Mouse (Mus musculus): ENCODE results near the gene Spag7. TPM values are rescaled to one million over a fixed set of nuclear protein-coding genes. Genes with fewer than 3 reads are reported as not detected.

Spag7 gene
- polyA plus RNA-seq, 1 experiment from 2014 or later, result 107 TPM

- no peak for DNase-seq (ENCODE audit: low spot score)
- Histone ChIP-seq H3K4me1 (ENCODE audit: control insufficient read depth, insufficient read depth, low read length) (no peaks in the 10 kb centered on the region), H3K36me3 (replicated peaks; ENCODE audit: control insufficient read depth, insufficient read depth, low read depth, low read length) (no peaks in the 10 kb centered on the region), H3K9me3 (replicated peaks; ENCODE audit: control insufficient read depth, low read length) (no peaks in the 10 kb centered on the region), H3K27me3 (ENCODE audit: control insufficient read depth, insufficient read depth, low read length) (no peaks in the 10 kb centered on the region), H3K27ac (replicated peaks; ENCODE audit: low read depth, low read length) (no peak overlapping the region), H3K9ac (replicated peaks; ENCODE audit: low read length) (no peak overlapping the region), H3K4me2 (ENCODE audit: low read depth, low read length) (no peak overlapping the region), H3K4me3 (ENCODE audit: low read depth, low read length) (no peak overlapping the region)
- 78% methylated on average over 4 of the region's 4 CpGs for WGBS
- ATAC-seq (replicated peaks; ENCODE audit: insufficient number of reproducible peaks, low FRiP score, low TSS enrichment, low read depth), result no peak
These were observed 42.3 kb downstream of the Spag7 start for GRCm38 (mm10) chr11:70626877-70627276.

GRCm38 (mm10) chr11:70625473-70625872 lies 43.7 kb downstream of the Spag7 start:
- ATAC-seq (replicated peaks; ENCODE audit: insufficient number of reproducible peaks, low FRiP score, low TSS enrichment, low read depth) (no peak), DNase-seq (ENCODE audit: low spot score) (peak; percentile 72)
- no peaks in the 10 kb centered on the region for H3K4me1 ChIP-seq (ENCODE audit: control insufficient read depth, insufficient read depth, low read length)
- 48% methylated on average over 4 of the region's 4 CpGs for WGBS
- no peaks in the 10 kb centered on the region for H3K36me3 ChIP-seq (replicated peaks; ENCODE audit: control insufficient read depth, insufficient read depth, low read depth, low read length)
- no peak overlapping the region for H3K4me2 ChIP-seq (ENCODE audit: low read depth, low read length)
- no peak overlapping the region for H3K4me3 ChIP-seq (ENCODE audit: low read depth, low read length)
- H3K9ac ChIP-seq (replicated peaks; ENCODE audit: low read length), result no peak overlapping the region
- H3K27ac ChIP-seq (replicated peaks; ENCODE audit: low read depth, low read length), result no peak overlapping the region
- no peaks in the 10 kb centered on the region for H3K9me3 ChIP-seq (replicated peaks; ENCODE audit: control insufficient read depth, low read length)
- H3K27me3 ChIP-seq (ENCODE audit: control insufficient read depth, insufficient read depth, low read length), result no peaks in the 10 kb centered on the region

- no peaks in the 10 kb centered on the region for H3K4me1 ChIP-seq (ENCODE audit: control insufficient read depth, insufficient read depth, low read length)
- ATAC-seq (replicated peaks; ENCODE audit: insufficient number of reproducible peaks, low FRiP score, low TSS enrichment, low read depth) (no peak), DNase-seq (ENCODE audit: low spot score) (no peak)
- no peak overlapping the region for H3K9ac ChIP-seq (replicated peaks; ENCODE audit: low read length)
- no peaks in the 10 kb centered on the region for H3K9me3 ChIP-seq (replicated peaks; ENCODE audit: control insufficient read depth, low read length)
- no peak overlapping the region for H3K4me2 ChIP-seq (ENCODE audit: low read depth, low read length)
- H3K27me3 ChIP-seq (ENCODE audit: control insufficient read depth, insufficient read depth, low read length), result no peaks in the 10 kb centered on the region
- no peak overlapping the region for H3K4me3 ChIP-seq (ENCODE audit: low read depth, low read length)
- WGBS, result 84% methylated on average over 10 of the region's 10 CpGs
- H3K36me3 ChIP-seq (replicated peaks; ENCODE audit: control insufficient read depth, insufficient read depth, low read depth, low read length), result no peaks in the 10 kb centered on the region
- no peak overlapping the region for H3K27ac ChIP-seq (replicated peaks; ENCODE audit: low read depth, low read length)
These were observed 46.0 kb downstream of the Spag7 start for GRCm38 (mm10) chr11:70623053-70623742.

GRCm38 (mm10) chr11:70621972-70622814 lies 47.0 kb downstream of the Spag7 start:
- WGBS, result 49% methylated on average over 7 of the region's 7 CpGs
- Histone ChIP-seq H3K4me1 (ENCODE audit: control insufficient read depth, insufficient read depth, low read length) (no peaks in the 10 kb centered on the region), H3K27ac (replicated peaks; ENCODE audit: low read depth, low read length) (no peak overlapping the region), H3K27me3 (ENCODE audit: control insufficient read depth, insufficient read depth, low read length) (no peaks in the 10 kb centered on the region), H3K9me3 (replicated peaks; ENCODE audit: control insufficient read depth, low read length) (no peaks in the 10 kb centered on the region), H3K4me3 (ENCODE audit: low read depth, low read length) (no peak overlapping the region), H3K9ac (replicated peaks; ENCODE audit: low read length) (no peak overlapping the region), H3K4me2 (ENCODE audit: low read depth, low read length) (no peak overlapping the region), H3K36me3 (replicated peaks; ENCODE audit: control insufficient read depth, insufficient read depth, low read depth, low read length) (no peaks in the 10 kb centered on the region)
- DNase-seq (ENCODE audit: low spot score) (no peak), ATAC-seq (replicated peaks; ENCODE audit: insufficient number of reproducible peaks, low FRiP score, low TSS enrichment, low read depth) (no peak)

GRCm38 (mm10) chr11:70619101-70619500 lies 50.1 kb downstream of the Spag7 start, which contains the start of gene Chrne:
TSS of gene Chrne (minus strand) at chr11:70619216.
- 60% methylated on average over 1 of the region's 1 CpGs for WGBS
- H3K36me3 ChIP-seq (replicated peaks; ENCODE audit: control insufficient read depth, insufficient read depth, low read depth, low read length), result no peaks in the 10 kb centered on the region
- H3K27ac ChIP-seq (replicated peaks; ENCODE audit: low read depth, low read length), result no peak within 1 kb of the TSS
- no peak within 1 kb of the TSS for H3K4me3 ChIP-seq (ENCODE audit: low read depth, low read length)
- DNase-seq (ENCODE audit: low spot score) (no peak), ATAC-seq (replicated peaks; ENCODE audit: insufficient number of reproducible peaks, low FRiP score, low TSS enrichment, low read depth) (no peak)
- H3K27me3 ChIP-seq (ENCODE audit: control insufficient read depth, insufficient read depth, low read length), result peaks cover 4% of the 10 kb centered on the region
- peaks cover 3% of the 10 kb centered on the region for H3K4me1 ChIP-seq (ENCODE audit: control insufficient read depth, insufficient read depth, low read length)
- H3K9ac ChIP-seq (replicated peaks; ENCODE audit: low read length), result peak within 1 kb of the TSS; percentile 28; the same call in 1 of the 2 replicates
- no peaks in the 10 kb centered on the region for H3K9me3 ChIP-seq (replicated peaks; ENCODE audit: control insufficient read depth, low read length)
- H3K4me2 ChIP-seq (ENCODE audit: low read depth, low read length), result no peak within 1 kb of the TSS

- peak within 1 kb of the TSS; percentile 53 for H3K9ac ChIP-seq (replicated peaks; ENCODE audit: low read length)
- no peaks in the 10 kb centered on the region for H3K9me3 ChIP-seq (replicated peaks; ENCODE audit: control insufficient read depth, low read length)
- 13% methylated on average over 21 of the region's 21 CpGs for WGBS
- DNase-seq (ENCODE audit: low spot score), result peak; percentile 19
- 0 out of 2 replicates have a peak, but pooled peaks have one; percentile 9 for ATAC-seq (replicated peaks; ENCODE audit: insufficient number of reproducible peaks, low FRiP score, low TSS enrichment, low read depth)
- H3K27ac ChIP-seq (replicated peaks; ENCODE audit: low read depth, low read length), result no peak within 1 kb of the TSS
- H3K4me3 ChIP-seq (ENCODE audit: low read depth, low read length), result peak within 1 kb of the TSS; percentile 32
- H3K36me3 ChIP-seq (replicated peaks; ENCODE audit: control insufficient read depth, insufficient read depth, low read depth, low read length), result peaks cover 5% of the 10 kb centered on the region
- H3K4me2 ChIP-seq (ENCODE audit: low read depth, low read length), result peak within 1 kb of the TSS; percentile 67
- H3K27me3 ChIP-seq (ENCODE audit: control insufficient read depth, insufficient read depth, low read length), result peaks cover 4% of the 10 kb centered on the region
- peaks cover 3% of the 10 kb centered on the region for H3K4me1 ChIP-seq (ENCODE audit: control insufficient read depth, insufficient read depth, low read length)
These were observed 53.6 kb downstream of the Spag7 start, which contains the start of gene 4930544D05Rik for GRCm38 (mm10) chr11:70615516-70616093. TSS of gene 4930544D05Rik (plus strand) at chr11:70615848.

- peak; percentile 67 for DNase-seq (ENCODE audit: low spot score)
- H3K4me3 ChIP-seq (ENCODE audit: low read depth, low read length), result peak overlapping the region; percentile 32
- H3K4me1 ChIP-seq (ENCODE audit: control insufficient read depth, insufficient read depth, low read length), result peaks cover 3% of the 10 kb centered on the region
- peak overlapping the region; percentile 67 for H3K4me2 ChIP-seq (ENCODE audit: low read depth, low read length)
- H3K27me3 ChIP-seq (ENCODE audit: control insufficient read depth, insufficient read depth, low read length), result peaks cover 4% of the 10 kb centered on the region
- peaks cover 5% of the 10 kb centered on the region for H3K36me3 ChIP-seq (replicated peaks; ENCODE audit: control insufficient read depth, insufficient read depth, low read depth, low read length)
- peak; percentile 44; the same call in 1 of the 2 replicates for ATAC-seq (replicated peaks; ENCODE audit: insufficient number of reproducible peaks, low FRiP score, low TSS enrichment, low read depth)
- H3K27ac ChIP-seq (replicated peaks; ENCODE audit: low read depth, low read length), result no peak overlapping the region
- 3% methylated on average over 17 of the region's 17 CpGs for WGBS
- peak overlapping the region; percentile 53 for H3K9ac ChIP-seq (replicated peaks; ENCODE audit: low read length)
- no peaks in the 10 kb centered on the region for H3K9me3 ChIP-seq (replicated peaks; ENCODE audit: control insufficient read depth, low read length)
These were observed 54.1 kb downstream of the Spag7 start for GRCm38 (mm10) chr11:70615074-70615473.
